Mouse (Mus musculus) lung, postnatal 10 days (tissue): ENCODE results near the gene Cald1.
A peak's percentile ranks its signal among the peaks of the same experiment; 100 is the strongest.

Experiments used
- DNase-seq: peaks from one replicate; pipeline ENCODE4 v3.0.0; 2021

The Cald1 gene

GRCm38 (mm10) chr6:34720447-34720846, 122.1 kb downstream of the Cald1 start:
- DNase-seq = peak; percentile 87

- peak; percentile 57 for DNase-seq
Observed at GRCm38 (mm10) chr6:34721740-34722139, 123.4 kb downstream of the Cald1 start.

GRCm38 (mm10) chr6:34722660-34723059, 124.4 kb downstream of the Cald1 start:
- no peak for DNase-seq

- no peak for DNase-seq
Observed at GRCm38 (mm10) chr6:34723250-34723904, 125.1 kb downstream of the Cald1 start.

GRCm38 (mm10) chr6:34725660-34726059, 127.4 kb downstream of the Cald1 start:
- no peak for DNase-seq

- DNase-seq = no peak
Observed at GRCm38 (mm10) chr6:34726104-34726503, 127.8 kb downstream of the Cald1 start.

- DNase-seq = no peak
Observed at GRCm38 (mm10) chr6:34727316-34727983, 129.2 kb downstream of the Cald1 start.

- no peak for DNase-seq
Observed at GRCm38 (mm10) chr6:34729449-34730151, 131.3 kb downstream of the Cald1 start.

GRCm38 (mm10) chr6:34731007-34731406, 132.7 kb downstream of the Cald1 start:
- peak; percentile 43 for DNase-seq

- no peak for DNase-seq
Observed at GRCm38 (mm10) chr6:34731529-34731928, 133.2 kb downstream of the Cald1 start.

- DNase-seq = no peak
Observed at GRCm38 (mm10) chr6:34734940-34735695, 136.8 kb downstream of the Cald1 start.

GRCm38 (mm10) chr6:34736934-34737333, 138.6 kb downstream of the Cald1 start:
- no peak for DNase-seq

GRCm38 (mm10) chr6:34743946-34744345, 145.6 kb downstream of the Cald1 start:
- DNase-seq = peak; percentile 30

GRCm38 (mm10) chr6:34747846-34748245, 149.5 kb downstream of the Cald1 start:
- DNase-seq = no peak

- no peak for DNase-seq
Observed at GRCm38 (mm10) chr6:34748566-34748965, 150.3 kb downstream of the Cald1 start.

- DNase-seq = no peak
Observed at GRCm38 (mm10) chr6:34749526-34749925, 151.2 kb downstream of the Cald1 start.

- no peak for DNase-seq
Observed at GRCm38 (mm10) chr6:34750487-34751120, 152.3 kb downstream of the Cald1 start.

- DNase-seq = no peak
Observed at GRCm38 (mm10) chr6:34751625-34752024, 153.3 kb downstream of the Cald1 start.

GRCm38 (mm10) chr6:34754448-34754847, 156.1 kb downstream of the Cald1 start:
- DNase-seq = peak; percentile 80

GRCm38 (mm10) chr6:34758340-34758739, 160.0 kb downstream of the Cald1 start:
- no peak for DNase-seq

- peak; percentile 65 for DNase-seq
Observed at GRCm38 (mm10) chr6:34760023-34760422, 161.7 kb downstream of the Cald1 start.

- no peak for DNase-seq
Observed at GRCm38 (mm10) chr6:34765721-34766120, 167.4 kb downstream of the Cald1 start.

GRCm38 (mm10) chr6:34769984-34770383, 171.7 kb downstream of the Cald1 start:
- no peak for DNase-seq
